Mouse (Mus musculus) neural tube, embryonic 11.5 days (tissue): ENCODE results near the gene Asap3. TPM values are rescaled to one million over a fixed set of nuclear protein-coding genes. Genes with fewer than 3 reads are reported as not detected.

Experiments
- ATAC-seq: fragments of 200-750 bp; cut with Nextera tagmentation; 2 replicates; pipeline ENCODE4 v1.8.0; 2017; ENCODE audit warnings: moderate number of reproducible peaks, mild to moderate bottlenecking, moderate TSS enrichment, moderate library complexity; ENCODE audit not compliant: insufficient read depth, low FRiP score, low TSS enrichment
- DNase-seq: peaks from one replicate; pipeline ENCODE4 v3.0.0-alpha.2; 2015; ENCODE audit warnings: low spot score
- H3K27ac ChIP-seq: fragments of 300-500 bp; sonication (generic); 2 replicates; pipeline ENCODE4 v1.5.1; 2014; ENCODE audit warnings: low read depth, mild to moderate bottlenecking, low read length
- H3K27me3 ChIP-seq: fragments of 300-500 bp; sonication (generic); 2 replicates; pipeline ENCODE4 v1.6.1; 2014; ENCODE audit warnings: mild to moderate bottlenecking, low read length, mixed read lengths; ENCODE audit not compliant: control insufficient read depth, insufficient read depth
- H3K36me3 ChIP-seq: fragments of 300-500 bp; sonication (generic); 2 replicates; pipeline ENCODE4 v1.6.1; 2014; ENCODE audit warnings: mild to moderate bottlenecking, low read length, moderate library complexity, mixed read lengths; ENCODE audit not compliant: control insufficient read depth, insufficient read depth
- H3K4me1 ChIP-seq: fragments of 300-500 bp; sonication (generic); 2 replicates; pipeline ENCODE4 v1.6.1; 2014; ENCODE audit warnings: low read length, mixed read lengths; ENCODE audit not compliant: control insufficient read depth, insufficient read depth
- H3K4me2 ChIP-seq: fragments of 300-500 bp; sonication (generic); 2 replicates; pipeline ENCODE4 v1.6.1; 2014; ENCODE audit warnings: low read depth, mild to moderate bottlenecking, moderate library complexity
- H3K4me3 ChIP-seq: fragments of 300-500 bp; sonication (generic); 2 replicates; pipeline ENCODE4 v1.5.1; 2014; ENCODE audit warnings: low read depth, low read length
- H3K9ac ChIP-seq: fragments of 300-500 bp; sonication (generic); 2 replicates; pipeline ENCODE4 v1.6.1; 2014; ENCODE audit warnings: mild to moderate bottlenecking, low read length
- H3K9me3 ChIP-seq: fragments of 300-500 bp; sonication (generic); 2 replicates; pipeline ENCODE4 v1.6.1; 2016; ENCODE audit warnings: low read length; ENCODE audit not compliant: control insufficient read depth
- WGBS: fragments of 180-500 bp; shearing (Covaris S2); extraction: QIAGEN DNeasy Blood & Tissue Kit; methylation state at CpG from one replicate; pipeline ENCODE4 v1.1.7; 2014; 5-methylcytosine and 5-hydroxymethylcytosine counted together
- polyA plus RNA-seq: library from polyadenylated mRNA; unstranded; fragments of >200 nt; fragmentation: Nextera tagmentation; extraction: Ambion mirVana; gene quantifications from 2 replicates; pipeline ENCODE4 v1.2.1, GENCODE M21; 2014

Gene Asap3
- polyA plus RNA-seq, 1 experiment from 2014 or later = 7.5 TPM

- DNase-seq (peak; percentile 33), ATAC-seq (no peak)
- H3K4me3 ChIP-seq = peak within 1 kb of the TSS; percentile 65
- H3K4me1 ChIP-seq = peaks cover 22% of the 10 kb centered on the region
- no peaks in the 10 kb centered on the region for H3K9me3 ChIP-seq
- peak within 1 kb of the TSS; percentile 54 for H3K4me2 ChIP-seq
- 62% methylated on average over 5 of the region's 5 CpGs for WGBS
- peaks cover 6% of the 10 kb centered on the region; the same call in 1 of the 2 replicates for H3K27me3 ChIP-seq
- peak within 1 kb of the TSS; percentile 85 for H3K27ac ChIP-seq
- peaks cover 5% of the 10 kb centered on the region; the same call in 1 of the 2 replicates for H3K36me3 ChIP-seq
- H3K9ac ChIP-seq = peak within 1 kb of the TSS; percentile 76
Measured at GRCm38 (mm10) chr4:136284455-136284854, 78.3 kb downstream of the Asap3 start, which contains the start of gene Zfp46. Gene Zfp46 (plus strand): TSS chr4:136284683.

GRCm38 (mm10) chr4:136284891-136285290, 78.7 kb downstream of the Asap3 start:
- ATAC-seq (0 out of 2 replicates have a peak, but pooled peaks have one; percentile 4), DNase-seq (no peak)
- peaks cover 10% of the 10 kb centered on the region; the same call in 1 of the 2 replicates for H3K27me3 ChIP-seq
- H3K4me3 ChIP-seq = peak overlapping the region; percentile 65
- H3K4me1 ChIP-seq = peaks cover 22% of the 10 kb centered on the region
- WGBS = 52% methylated on average over 6 of the region's 6 CpGs
- H3K27ac ChIP-seq = peak overlapping the region; percentile 63
- H3K9ac ChIP-seq = peak overlapping the region; percentile 76
- H3K4me2 ChIP-seq = peak overlapping the region; percentile 54
- peaks cover 5% of the 10 kb centered on the region; the same call in 1 of the 2 replicates for H3K36me3 ChIP-seq
- H3K9me3 ChIP-seq = no peaks in the 10 kb centered on the region

GRCm38 (mm10) chr4:136285348-136285810, 79.2 kb downstream of the Asap3 start:
- peaks cover 9% of the 10 kb centered on the region for H3K36me3 ChIP-seq
- DNase-seq (peak; percentile 92), ATAC-seq (peak; percentile 94)
- peak overlapping the region; percentile 85 for H3K27ac ChIP-seq
- H3K27me3 ChIP-seq = peaks cover 15% of the 10 kb centered on the region; the same call in 1 of the 2 replicates
- H3K9me3 ChIP-seq = no peaks in the 10 kb centered on the region
- H3K9ac ChIP-seq = peak overlapping the region; percentile 76
- H3K4me3 ChIP-seq = peak overlapping the region; percentile 65
- H3K4me2 ChIP-seq = peak overlapping the region; percentile 54
- 0% methylated on average over 25 of the region's 25 CpGs for WGBS
- peaks cover 22% of the 10 kb centered on the region for H3K4me1 ChIP-seq

- peaks cover 22% of the 10 kb centered on the region for H3K4me1 ChIP-seq
- ATAC-seq (peak; percentile 78), DNase-seq (peak; percentile 96)
- peak overlapping the region; percentile 76 for H3K9ac ChIP-seq
- H3K36me3 ChIP-seq = peaks cover 14% of the 10 kb centered on the region
- H3K4me2 ChIP-seq = peak overlapping the region; percentile 54
- H3K27me3 ChIP-seq = peaks cover 17% of the 10 kb centered on the region
- under 1% methylated on average over 29 of the region's 29 CpGs for whole genome bisulfite sequencing
- H3K4me3 ChIP-seq = peak overlapping the region; percentile 65
- no peaks in the 10 kb centered on the region for H3K9me3 ChIP-seq
- H3K27ac ChIP-seq = peak overlapping the region; percentile 85
Measured at GRCm38 (mm10) chr4:136285811-136286371, 79.7 kb downstream of the Asap3 start.

- H3K27me3 ChIP-seq = peaks cover 17% of the 10 kb centered on the region
- H3K36me3 ChIP-seq = peaks cover 14% of the 10 kb centered on the region
- no peak overlapping the region for H3K27ac ChIP-seq
- no peak overlapping the region for H3K4me3 ChIP-seq
- 0 out of 2 replicates have a peak overlapping the region, but pooled peaks have one; percentile 14 for H3K9ac ChIP-seq
- peak; percentile 36 for DNase-seq
- ATAC-seq = no peak
- H3K4me1 ChIP-seq = peaks cover 6% of the 10 kb centered on the region
- H3K9me3 ChIP-seq = no peaks in the 10 kb centered on the region
- WGBS = 26% methylated on average over 66 of the region's 66 CpGs
- no peak overlapping the region for H3K4me2 ChIP-seq
Measured at GRCm38 (mm10) chr4:136289918-136290780, 84.0 kb downstream of the Asap3 start.

GRCm38 (mm10) chr4:136290781-136291595, 84.8 kb downstream of the Asap3 start:
- Histone ChIP-seq H3K27me3 (peaks cover 17% of the 10 kb centered on the region), H3K9ac (0 out of 2 replicates have a peak overlapping the region, but pooled peaks have one; percentile 14), H3K9me3 (no peaks in the 10 kb centered on the region), H3K4me2 (no peak overlapping the region), H3K27ac (no peak overlapping the region), H3K4me3 (no peak overlapping the region), H3K36me3 (peaks cover 14% of the 10 kb centered on the region), H3K4me1 (peaks cover 6% of the 10 kb centered on the region)
- WGBS = 42% methylated on average over 39 of the region's 39 CpGs
- no peak for ATAC-seq
- DNase-seq = peak; percentile 24

GRCm38 (mm10) chr4:136291692-136292091, 85.5 kb downstream of the Asap3 start:
- Histone ChIP-seq H3K27me3 (peaks cover 17% of the 10 kb centered on the region), H3K4me3 (no peak overlapping the region), H3K9me3 (no peaks in the 10 kb centered on the region), H3K36me3 (peaks cover 14% of the 10 kb centered on the region), H3K9ac (no peak overlapping the region), H3K27ac (no peak overlapping the region), H3K4me2 (no peak overlapping the region), H3K4me1 (peaks cover 4% of the 10 kb centered on the region)
- 96% methylated on average over 6 of the region's 6 CpGs for WGBS
- no peak for ATAC-seq
- DNase-seq = no peak
